Mouse (Mus musculus): ENCODE data around the gene Tmem183a.
A peak's percentile ranks its signal among the peaks of the same experiment; 100 is the strongest.

The Tmem183a gene

GRCm38 (mm10) chr1:134320691-134321301, 41.0 kb downstream of the Tmem183a start:
- peak; percentile 70 for DNase-seq (ENCODE audit: low read depth, low spot score)

- DNase-seq (ENCODE audit: low read depth, low spot score): no peak
Observed at GRCm38 (mm10) chr1:134318261-134318660, 43.5 kb downstream of the Tmem183a start.

- DNase-seq (ENCODE audit: low read depth, low spot score): no peak
Observed at GRCm38 (mm10) chr1:134316361-134316760, 45.4 kb downstream of the Tmem183a start.

DNA sequence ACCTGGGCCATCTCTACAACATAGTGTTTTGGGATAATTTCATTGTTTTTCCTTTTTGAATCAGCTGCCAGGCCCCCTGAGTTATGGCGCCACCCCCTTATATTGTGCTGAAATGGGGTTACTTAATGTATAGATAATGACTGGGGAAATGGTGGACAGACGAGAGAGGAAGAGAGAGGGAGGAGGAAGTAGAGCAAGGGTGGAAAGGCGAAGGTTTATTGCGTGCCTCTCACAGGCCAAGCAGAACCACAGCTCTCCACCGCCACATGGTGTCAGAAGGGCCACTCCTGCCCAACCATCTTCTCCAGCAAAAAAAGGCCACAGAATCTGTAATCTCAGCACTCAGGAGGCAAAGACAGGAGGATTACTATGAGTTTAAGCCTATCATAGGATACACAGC, 46.6 kb downstream of the Tmem183a start:
- DNase-seq (ENCODE audit: low read depth, low spot score): no peak

GRCm38 (mm10) chr1:134311760-134312159, 50.0 kb downstream of the Tmem183a start:
- no peak for DNase-seq (ENCODE audit: low read depth, low spot score)

DNA sequence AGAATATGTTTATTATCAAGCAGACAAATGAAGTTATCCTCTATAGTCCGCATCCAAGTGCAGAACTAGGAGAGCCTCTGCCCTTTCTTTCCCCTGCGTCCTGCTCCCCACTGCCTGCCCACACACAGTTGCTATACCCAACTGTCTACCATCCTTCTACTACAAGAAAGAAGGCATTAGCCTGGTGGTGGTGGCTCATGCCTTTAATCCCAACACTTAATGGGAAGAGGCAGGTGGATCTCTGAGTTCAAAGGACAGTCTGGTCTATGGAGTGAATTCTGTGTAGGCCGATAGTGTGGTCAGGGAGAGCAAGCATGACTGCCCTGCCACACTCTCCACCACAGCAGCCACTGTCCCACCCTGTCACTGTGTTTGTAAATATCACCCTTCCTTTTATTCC, 51.0 kb downstream of the Tmem183a start:
- no peak for DNase-seq (ENCODE audit: low read depth, low spot score)

GRCm38 (mm10) chr1:134310291-134310690, 51.5 kb downstream of the Tmem183a start:
- DNase-seq (ENCODE audit: low read depth, low spot score): no peak

GRCm38 (mm10) chr1:134307409-134307808, 54.4 kb downstream of the Tmem183a start:
- peak; percentile 34 for DNase-seq (ENCODE audit: low read depth, low spot score)

DNA sequence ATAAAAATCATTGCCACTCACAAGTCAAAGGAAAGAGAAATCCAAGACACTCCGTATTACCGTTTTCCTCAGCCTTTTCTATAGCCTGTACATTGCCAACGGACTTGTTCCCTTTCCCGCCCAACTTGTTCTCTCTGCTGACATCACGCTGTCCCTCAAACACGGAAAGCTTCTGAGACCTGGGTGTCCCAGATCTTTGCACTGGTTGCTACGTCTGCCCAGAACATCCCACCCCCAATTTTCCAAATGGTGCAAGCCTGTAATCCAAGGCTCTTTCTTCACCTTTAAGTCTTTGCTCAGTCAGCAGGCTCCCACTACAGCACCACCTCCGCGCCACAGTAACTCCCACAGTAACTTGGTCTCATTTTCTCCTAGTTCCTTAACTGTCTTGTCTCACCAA, 56.8 kb downstream of the Tmem183a start:
- DNase-seq (ENCODE audit: low read depth, low spot score): no peak

- DNase-seq (ENCODE audit: low read depth, low spot score): no peak
Observed at GRCm38 (mm10) chr1:134302568-134303238, 59.1 kb downstream of the Tmem183a start.

DNA sequence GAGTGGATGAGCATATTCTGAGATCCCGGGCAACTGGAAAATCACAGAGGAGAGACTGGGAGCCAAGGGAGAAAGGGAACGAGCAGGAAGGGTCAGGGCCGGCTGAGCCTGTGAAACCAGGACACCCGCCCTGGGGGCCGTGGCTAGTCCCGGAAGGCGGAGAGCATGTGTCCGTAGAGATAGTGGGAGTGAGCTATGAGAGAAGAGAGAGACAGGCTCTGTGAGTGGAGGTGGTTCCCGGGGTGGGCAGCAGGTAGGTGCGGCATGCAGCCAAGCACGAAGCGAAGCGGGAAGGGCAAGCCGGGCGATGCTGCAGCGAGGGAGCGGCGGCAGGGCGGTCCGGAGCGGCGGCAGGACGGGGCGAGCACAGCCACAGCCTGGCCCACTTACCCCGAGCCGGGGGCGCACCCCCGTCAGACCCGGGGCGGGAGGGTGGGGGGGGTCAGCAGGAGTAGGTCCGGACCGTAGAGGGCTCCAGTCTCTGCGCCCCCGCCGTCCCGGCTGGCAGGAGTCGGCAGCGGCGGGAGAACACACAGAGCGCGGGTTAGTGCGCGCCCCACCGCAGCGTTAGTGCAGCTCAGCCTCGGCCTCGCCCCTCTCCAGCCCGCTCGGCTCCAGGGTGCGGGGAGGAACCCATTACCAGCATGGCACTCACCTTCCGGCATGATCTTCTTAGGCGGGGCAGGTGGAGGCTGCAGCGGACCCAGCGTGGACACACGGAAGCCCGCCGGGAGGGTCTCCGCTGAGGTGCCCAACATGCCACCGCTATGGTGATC, 63.0 kb downstream of the Tmem183a start:
- peak; percentile 28 for DNase-seq (ENCODE audit: low read depth, low spot score)

DNA sequence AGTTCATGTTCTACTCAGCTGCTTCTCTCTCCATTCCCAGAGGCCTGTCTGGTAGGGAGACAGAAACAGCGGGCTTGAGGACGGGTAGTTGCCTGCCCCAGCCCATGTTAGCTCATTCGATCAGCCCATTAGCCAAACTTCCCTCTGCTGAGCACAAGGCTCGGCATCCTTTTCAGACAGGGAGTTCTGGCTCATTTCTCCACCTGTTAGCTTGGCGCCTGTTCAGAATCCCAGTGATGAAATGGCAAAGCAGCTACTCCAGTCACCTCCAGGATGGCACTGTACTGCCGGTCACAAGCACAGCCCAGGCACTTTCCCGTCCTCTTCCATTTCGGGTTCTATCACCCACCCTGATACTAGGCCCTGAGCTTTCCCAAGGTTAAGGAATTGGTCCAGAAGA, 64.5 kb downstream of the Tmem183a start:
- DNase-seq (ENCODE audit: low read depth, low spot score): no peak

Measured in mesoderm, embryonic 11.5 days (tissue).